12 mouse cellular contexts compared by ENCODE assay signal in the genomic region with DNA sequence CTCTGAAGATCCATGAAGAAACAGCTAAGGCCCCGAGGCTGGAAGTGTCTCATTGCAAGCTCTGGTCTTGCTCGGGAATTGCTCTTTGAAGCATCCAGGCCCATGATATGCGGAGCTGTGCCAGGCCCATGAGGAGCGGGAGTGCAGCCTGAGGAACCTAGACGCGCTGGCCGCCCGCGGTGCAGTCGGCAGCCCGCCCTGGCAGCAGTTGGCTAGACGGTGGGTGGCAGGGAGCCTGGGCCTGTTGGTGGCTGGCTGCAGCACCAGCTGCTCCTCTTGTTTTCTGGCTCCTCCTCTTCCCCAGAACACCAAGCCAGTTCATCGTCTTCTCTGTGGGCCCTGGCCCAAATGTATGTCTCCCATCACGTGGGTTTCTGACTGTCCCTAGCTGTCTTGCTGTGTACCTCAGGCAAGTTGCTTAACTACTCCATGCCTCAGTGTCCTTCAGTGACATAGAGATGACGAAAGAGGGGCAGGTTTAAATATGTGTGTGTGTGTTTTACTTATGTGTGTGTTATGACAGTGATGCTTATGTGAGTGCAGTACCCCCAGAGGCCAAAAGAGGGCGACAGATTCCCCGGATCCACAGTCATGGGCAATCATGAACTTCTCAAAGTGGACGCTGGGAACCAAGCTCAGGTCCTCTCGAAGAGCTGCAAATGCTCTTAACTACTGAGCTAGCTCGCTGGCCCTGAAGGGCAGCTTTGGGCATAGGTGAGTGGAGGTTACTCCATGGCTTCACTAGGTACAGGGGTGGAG. TPM values are rescaled to one million over a fixed set of nuclear protein-coding genes. Genes with fewer than 3 reads are reported as not detected.
A peak's percentile ranks its signal among the peaks of the same experiment; 100 is the strongest.
DNase-seq lines count a peak whose midpoint lies in the region; ATAC-seq and TF ChIP-seq lines count a peak whose summit lies in the region.
"Had no signal": no experiment of that assay in that cellular context is flagged by ENCODE, and none has a peak within 500 bp of the region (broad histone marks: within the 10 kb centered on the region; RNA-seq: fewer than 3 reads in every experiment).

No protein-coding gene starts in this region.

- no peak for ATAC-seq in G1E (ENCODE audit: extremely low read depth, insufficient number of reproducible peaks, low FRiP score, poor library complexity, severe bottlenecking)
- ATAC-seq: midbrain, embryonic 13.5 days had no signal

- no peaks in the 10 kb centered on the region for H3K27me3 ChIP-seq in G1E (ENCODE audit: insufficient read depth, low read length)
- H3K27me3 ChIP-seq: embryonic facial prominence, embryonic 13.5 days; midbrain, embryonic 13.5 days had no signal

- no peaks in the 10 kb centered on the region for H3K36me3 ChIP-seq in G1E (replicated peaks)
- H3K36me3 ChIP-seq: embryonic facial prominence, embryonic 13.5 days; midbrain, embryonic 13.5 days had no signal

- H3K4me3 ChIP-seq in G1E (ENCODE audit: low read depth, low read length), result no peak overlapping the region
- H3K4me3 ChIP-seq: embryonic facial prominence, embryonic 13.5 days; midbrain, embryonic 13.5 days had no signal

- DNase-seq in gastrocnemius, postnatal 10 days, result peak; percentile 31
- no peak for DNase-seq in gastrocnemius, postnatal 36 days
- DNase-seq in left cerebral cortex, postnatal 4 days, result peak; percentile 93
- DNase-seq in left cerebral cortex, postnatal 14 days (ENCODE audit: low spot score in 2 of 2), result no peak
- DNase-seq in G1E (ENCODE audit: low spot score), result no peak
- peak; percentile 81 for DNase-seq in cerebellum, postnatal 14 days
- no peak for DNase-seq in heart, postnatal 10 days
- DNase-seq in spleen, adult 18-20 months, result no peak
- DNase-seq: B cell, adult 2 months; kidney, adult 11 months had no signal

- H3K4me1 ChIP-seq in G1E (ENCODE audit: insufficient read depth, low read depth, low read length), result no peaks in the 10 kb centered on the region
- H3K4me1 ChIP-seq: embryonic facial prominence, embryonic 13.5 days; midbrain, embryonic 13.5 days had no signal

- intact Hi-C loops in gastrocnemius, postnatal 36 days (cut with DNase I), result no loop called here
- intact Hi-C loops in left cerebral cortex, postnatal 4 days (cut with DNase I), result no loop called here
- intact Hi-C loops in left cerebral cortex, postnatal 14 days (cut with DNase I), result no loop called here
- intact Hi-C loops in heart, postnatal 10 days (cut with DNase I), result no loop called here

- H3K9me3 ChIP-seq in G1E (replicated peaks), result peaks cover 10% of the 10 kb centered on the region
- H3K9me3 ChIP-seq: embryonic facial prominence, embryonic 13.5 days; midbrain, embryonic 13.5 days had no signal

- peak; percentile 56 for TF ChIP-seq CTCF in G1E (IDR thresholded peaks at IDR 0.05; ENCODE audit: low read depth, low read length)

RNA-seq across cellular contexts. Expression of a gene that starts 57.3 kb away (rescaled TPM):
- 100 to 1,000 TPM; 199 to 219 TPM for total RNA-seq in gastrocnemius, postnatal 10 days (2021)
- total RNA-seq in gastrocnemius, postnatal 36 days (2021), result 10 to 100 TPM; 24.0 to 41.8 TPM
- 10 to 100 TPM; 44.9 to 47.6 TPM for total RNA-seq in left cerebral cortex, postnatal 4 days (2021)
- total RNA-seq in left cerebral cortex, postnatal 14 days (2021), result 10 to 100 TPM; 59.0 to 80.6 TPM
- total RNA-seq in G1E (2014; fragmentation: Nextera tagmentation) (not detected in 2 replicates), G1E (2017) (0.06 and 0.22 TPM in 2 replicates)
- not detected in 2 replicates for polyA plus RNA-seq in G1E (2012)
- 100 to 1,000 TPM; 610 to 981 TPM for total RNA-seq in heart, postnatal 10 days (2021)

Comparison
In these comparisons a context has a peak if more than half of its experiments do, and no peak if none do; other contexts are left out.
1. DNase-seq: peak in gastrocnemius, postnatal 10 days (single experiment), left cerebral cortex, postnatal 4 days (single experiment) and cerebellum, postnatal 14 days (2 of 2); none in gastrocnemius, postnatal 36 days (0 of 2), left cerebral cortex, postnatal 14 days (0 of 2), G1E (single experiment), heart, postnatal 10 days (0 of 2) and spleen, adult 18-20 months (0 of 2).
2. RNA of a gene that starts 57.3 kb away (total RNA-seq): 610 to 981 TPM in heart, postnatal 10 days, 199 to 219 TPM in gastrocnemius, postnatal 10 days, 59.0 to 80.6 TPM in left cerebral cortex, postnatal 14 days, 44.9 to 47.6 TPM in left cerebral cortex, postnatal 4 days and 24.0 to 41.8 TPM in gastrocnemius, postnatal 36 days; 0.06 to 0.22 TPM in G1E; every median in the first group is over 10 times any median in the second.